Mouse (Mus musculus) cerebellum, adult 2 months (tissue): ENCODE data around the gene Tfdp2.

Source experiments
- CTCF ChIP-seq: fragments of 200-500 bp; IDR thresholded peaks from 2 replicates; pipeline ENCODE4 v1.5.1; 2011; ENCODE audit warnings: low read depth, mild to moderate bottlenecking, control low read depth, low read length, moderate library complexity, borderline replicate concordance; ENCODE audit not compliant: insufficient read depth
- POLR2A ChIP-seq: fragments of 200-500 bp; IDR thresholded peaks from 2 replicates; pipeline ENCODE4 v1.6.1; 2011; ENCODE audit warnings: low read length, control low read depth, borderline replicate concordance; ENCODE audit not compliant: insufficient read depth

DNA sequence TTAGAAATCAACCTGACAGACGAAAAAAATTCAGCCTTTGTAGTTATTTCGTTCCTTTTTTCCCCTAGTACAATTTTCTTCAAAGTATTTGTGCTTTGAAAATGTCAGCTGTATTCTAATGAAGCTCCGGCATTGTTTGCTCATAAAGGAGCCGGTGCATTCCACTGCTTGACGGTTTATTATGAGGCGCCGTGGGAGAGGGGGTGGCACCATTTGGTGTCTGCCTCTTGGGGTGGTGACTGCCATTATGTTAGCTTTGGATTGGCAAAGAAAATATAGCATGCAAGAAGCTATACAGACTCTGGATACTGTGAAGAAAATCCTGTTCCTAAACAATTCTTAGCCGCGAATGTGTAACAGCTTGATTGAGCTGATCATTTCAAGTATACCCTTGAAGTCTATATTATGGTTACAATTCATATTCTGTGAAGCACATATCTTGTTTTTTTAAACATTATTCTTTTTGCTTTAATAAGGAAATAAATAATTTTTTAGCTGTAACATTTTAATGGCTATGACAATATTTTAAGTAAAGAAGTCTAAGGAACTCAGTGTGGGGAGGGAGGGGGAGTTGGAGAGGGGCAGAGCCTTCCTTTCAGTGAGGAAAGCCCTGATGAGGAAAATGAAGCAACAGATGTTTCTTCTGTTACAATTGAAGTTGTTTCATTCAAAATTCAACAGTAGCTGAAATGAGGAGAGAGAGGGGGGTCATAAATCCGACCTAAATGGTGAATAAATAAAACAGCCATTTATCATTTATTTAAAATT, 63.9 kb downstream of the Tfdp2 start:
- TF ChIP-seq POLR2A (no peak), CTCF (no peak)
